Mouse (Mus musculus) G1E (cell line): ENCODE results near the gene Slc24a3.

Experiments used
- CTCF ChIP-seq: IDR thresholded peaks from 2 replicates; pipeline ENCODE4 v1.5.1; 2012; ENCODE audit warnings: low read depth, low read length, inconsistent platforms, mixed read lengths
- GATA1 ChIP-seq: IDR thresholded peaks from 2 replicates; pipeline ENCODE4 v1.6.1; 2012; ENCODE audit warnings: borderline replicate concordance, low read length, inconsistent platforms, mixed read lengths
- TAL1 ChIP-seq: conservative IDR thresholded peaks from 2 replicates; pipeline ENCODE4 v1.6.1; 2012; ENCODE audit warnings: low read depth, low read length, inconsistent platforms, mixed read lengths

GRCm38 (mm10) chr2:145656121-145656520, 488.6 kb downstream of the Slc24a3 start:
- TF ChIP-seq CTCF (no peak), TAL1 (no peak), GATA1 (no peak)
